Mouse (Mus musculus): ENCODE measurements around the gene Gmnn.

DNA sequence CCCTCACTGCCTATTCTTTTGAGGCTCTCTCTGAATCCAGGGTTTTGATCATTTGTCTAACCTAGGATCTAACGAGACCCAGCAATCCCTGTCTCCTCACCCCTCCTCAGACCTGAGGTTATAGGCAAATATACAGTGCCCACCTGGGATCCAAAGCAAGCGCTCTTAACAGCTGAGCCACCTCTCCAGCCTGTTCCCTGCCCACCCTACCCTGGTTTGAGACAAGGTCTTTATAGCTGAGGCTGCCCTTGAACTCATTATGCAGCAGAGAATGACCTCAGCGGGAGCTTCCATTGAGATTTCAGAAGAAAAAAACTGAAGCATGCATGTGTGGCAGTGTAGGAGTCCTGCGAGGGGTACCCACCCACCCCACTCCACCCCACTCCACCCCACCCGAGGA lies 27.2 kb downstream of the Gmnn start:
- TF ChIP-seq MAFK (IDR thresholded peaks at IDR 0.05; ENCODE audit: insufficient read depth, low read depth, low read length) = no peak
- no peak for TF ChIP-seq ZNF384 (IDR thresholded peaks at IDR 0.05; ENCODE audit: low read depth, low read length)
- TF ChIP-seq ZC3H11A (IDR thresholded peaks at IDR 0.05; ENCODE audit: borderline replicate concordance, low read depth, low read length) = no peak
